Mouse (Mus musculus): ENCODE measurements around the gene Ptcd1. TPM values are rescaled to one million over a fixed set of nuclear protein-coding genes. Genes with fewer than 3 reads are reported as not detected.

The Ptcd1 gene
- polyA plus RNA-seq, 1 experiment: not detected

GRCm38 (mm10) chr5:145203936-145204691 lies 37.2 kb upstream of the Ptcd1 start, which contains the start of gene Zkscan5:
Gene Zkscan5 (plus strand): TSS chr5:145204562.
- peak within 1 kb of the TSS; percentile 98 for H3K27ac ChIP-seq (ENCODE audit: insufficient read depth, low read depth, low read length)
- WGBS: under 1% methylated on average over 22 of the region's 22 CpGs
- TF ChIP-seq POLR2A (IDR thresholded peaks at IDR 0.05; ENCODE audit: insufficient read depth, low read depth, low read length) (peak; percentile 65; the same call in 1 of the 2 replicates), CTCF (IDR thresholded peaks at IDR 0.05; ENCODE audit: insufficient read depth, low read depth, low read length) (no peak)
- peak within 1 kb of the TSS; percentile 88 for H3K4me3 ChIP-seq (ENCODE audit: insufficient read depth, low read depth, low read length)
- peaks cover 14% of the 10 kb centered on the region for H3K4me1 ChIP-seq (ENCODE audit: control insufficient read depth, insufficient read depth, low read length)

DNA sequence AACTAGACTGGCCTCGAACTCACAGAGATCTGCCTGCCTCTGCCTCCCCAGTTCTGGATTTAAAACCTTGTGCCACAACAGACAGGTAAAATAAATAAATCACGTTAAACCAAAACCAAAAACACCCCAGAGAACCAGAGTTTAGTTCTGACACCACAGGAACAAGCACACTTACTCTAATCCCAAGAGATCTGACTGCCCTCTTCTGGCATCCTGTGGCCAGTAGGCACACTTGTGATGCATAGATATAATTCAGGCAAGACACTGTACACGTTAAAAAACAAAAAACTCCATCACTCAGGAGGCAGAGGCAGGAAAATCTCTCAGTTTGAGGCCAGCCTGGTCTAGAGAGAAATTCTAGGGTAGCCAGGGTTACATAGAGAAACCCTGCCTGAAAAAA lies 35.5 kb upstream of the Ptcd1 start:
- 47% methylated on average over 3 of the region's 3 CpGs for WGBS
- no peak overlapping the region for H3K27ac ChIP-seq (ENCODE audit: insufficient read depth, low read depth, low read length)
- H3K4me1 ChIP-seq (ENCODE audit: control insufficient read depth, insufficient read depth, low read length): peaks cover 14% of the 10 kb centered on the region
- TF ChIP-seq CTCF (IDR thresholded peaks at IDR 0.05; ENCODE audit: insufficient read depth, low read depth, low read length) (no peak), POLR2A (IDR thresholded peaks at IDR 0.05; ENCODE audit: insufficient read depth, low read depth, low read length) (no peak)
- no peak overlapping the region for H3K4me3 ChIP-seq (ENCODE audit: insufficient read depth, low read depth, low read length)

GRCm38 (mm10) chr5:145201321-145201991 lies 34.5 kb upstream of the Ptcd1 start, which contains the start of gene Zkscan14:
Gene Zkscan14 (minus strand): TSS chr5:145201868.
- peaks cover 14% of the 10 kb centered on the region for H3K4me1 ChIP-seq (ENCODE audit: control insufficient read depth, insufficient read depth, low read length)
- TF ChIP-seq POLR2A (IDR thresholded peaks at IDR 0.05; ENCODE audit: insufficient read depth, low read depth, low read length) (peak; percentile 35; the same call in 1 of the 2 replicates), CTCF (IDR thresholded peaks at IDR 0.05; ENCODE audit: insufficient read depth, low read depth, low read length) (no peak)
- H3K27ac ChIP-seq (ENCODE audit: insufficient read depth, low read depth, low read length): peak within 1 kb of the TSS; percentile 77
- WGBS: 2% methylated on average over 37 of the region's 37 CpGs
- H3K4me3 ChIP-seq (ENCODE audit: insufficient read depth, low read depth, low read length): peak within 1 kb of the TSS; percentile 83

GRCm38 (mm10) chr5:145200387-145200786 lies 33.5 kb upstream of the Ptcd1 start:
- H3K4me3 ChIP-seq (ENCODE audit: insufficient read depth, low read depth, low read length): no peak overlapping the region
- WGBS: 75% methylated on average over 7 of the region's 7 CpGs
- no peak for TF ChIP-seq CTCF (IDR thresholded peaks at IDR 0.05; ENCODE audit: insufficient read depth, low read depth, low read length)
- TF ChIP-seq POLR2A (IDR thresholded peaks at IDR 0.05; ENCODE audit: insufficient read depth, low read depth, low read length): no peak
- no peak overlapping the region for H3K27ac ChIP-seq (ENCODE audit: insufficient read depth, low read depth, low read length)
- peaks cover 11% of the 10 kb centered on the region for H3K4me1 ChIP-seq (ENCODE audit: control insufficient read depth, insufficient read depth, low read length)

DNA sequence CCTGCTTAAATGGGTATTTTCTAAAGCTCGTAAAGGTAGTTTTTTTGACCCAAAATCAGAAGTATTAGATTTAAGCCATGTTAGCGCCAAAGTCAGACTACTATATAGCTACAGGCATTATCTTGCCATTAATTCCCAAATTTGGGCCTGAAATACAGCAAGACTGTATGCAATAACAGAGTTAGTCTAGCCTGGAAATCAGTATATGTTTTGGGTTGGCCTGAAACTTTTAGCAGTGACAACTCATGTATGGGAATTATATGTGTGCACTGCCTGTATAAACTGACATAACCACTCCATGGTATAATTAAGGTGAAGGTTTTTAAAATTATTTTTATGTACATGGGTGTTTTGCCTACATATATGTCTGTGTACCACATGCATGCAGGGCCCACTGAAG lies 25.1 kb upstream of the Ptcd1 start, which contains the start of gene Atp5j2:
TSS of gene Atp5j2 (minus strand) at position 101 of the 400 bp plus-strand sequence.
- 75% methylated on average over 2 of the region's 2 CpGs for WGBS
- H3K4me1 ChIP-seq (ENCODE audit: control insufficient read depth, insufficient read depth, low read length): peaks cover 9% of the 10 kb centered on the region
- no peak for TF ChIP-seq CTCF (IDR thresholded peaks at IDR 0.05; ENCODE audit: insufficient read depth, low read depth, low read length)
- H3K27ac ChIP-seq (ENCODE audit: insufficient read depth, low read depth, low read length): peak within 1 kb of the TSS; percentile 89
- H3K4me3 ChIP-seq (ENCODE audit: insufficient read depth, low read depth, low read length): peak within 1 kb of the TSS; percentile 97

GRCm38 (mm10) chr5:145190875-145191798 lies 24.2 kb upstream of the Ptcd1 start:
- under 1% methylated on average over 41 of the region's 41 CpGs for WGBS
- H3K27ac ChIP-seq (ENCODE audit: insufficient read depth, low read depth, low read length): peak overlapping the region; percentile 89
- peak; percentile 71 for TF ChIP-seq POLR2A (IDR thresholded peaks at IDR 0.05; ENCODE audit: insufficient read depth, low read depth, low read length)
- no peak for TF ChIP-seq CTCF (IDR thresholded peaks at IDR 0.05; ENCODE audit: insufficient read depth, low read depth, low read length)
- peaks cover 9% of the 10 kb centered on the region for H3K4me1 ChIP-seq (ENCODE audit: control insufficient read depth, insufficient read depth, low read length)
- peak overlapping the region; percentile 97 for H3K4me3 ChIP-seq (ENCODE audit: insufficient read depth, low read depth, low read length)

DNA sequence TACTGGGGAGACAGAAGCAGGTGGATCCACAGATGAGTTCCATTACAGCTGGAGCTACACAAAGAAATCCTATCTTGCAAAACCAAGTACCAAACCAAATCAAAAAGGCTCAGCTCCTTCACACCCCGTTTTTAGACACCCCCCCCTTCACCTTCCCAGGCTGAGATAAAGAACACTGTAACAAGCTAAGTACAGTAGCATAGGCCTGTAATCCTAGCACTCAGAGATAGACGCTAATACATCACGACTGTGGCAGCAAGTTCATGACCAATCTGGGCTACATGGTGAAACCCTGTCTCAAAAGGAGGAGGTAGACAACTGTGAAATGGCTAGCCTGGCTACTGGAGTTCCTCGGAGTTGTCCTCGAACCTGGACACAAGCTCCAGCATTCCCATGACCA lies 23.5 kb upstream of the Ptcd1 start:
- TF ChIP-seq CTCF (IDR thresholded peaks at IDR 0.05; ENCODE audit: insufficient read depth, low read depth, low read length) (no peak), POLR2A (IDR thresholded peaks at IDR 0.05; ENCODE audit: insufficient read depth, low read depth, low read length) (no peak)
- 23% methylated on average over 5 of the region's 5 CpGs for WGBS
- Histone ChIP-seq H3K4me3 (ENCODE audit: insufficient read depth, low read depth, low read length) (peak overlapping the region; percentile 97), H3K27ac (ENCODE audit: insufficient read depth, low read depth, low read length) (peak overlapping the region; percentile 89), H3K4me1 (ENCODE audit: control insufficient read depth, insufficient read depth, low read length) (peaks cover 9% of the 10 kb centered on the region)

- no peak for TF ChIP-seq POLR2A (IDR thresholded peaks at IDR 0.05; ENCODE audit: insufficient read depth, low read depth, low read length)
- TF ChIP-seq CTCF (IDR thresholded peaks at IDR 0.05; ENCODE audit: insufficient read depth, low read depth, low read length): no peak
- 88% methylated on average over 6 of the region's 6 CpGs for WGBS
- Histone ChIP-seq H3K27ac (ENCODE audit: insufficient read depth, low read depth, low read length) (no peak overlapping the region), H3K4me3 (ENCODE audit: insufficient read depth, low read depth, low read length) (no peak overlapping the region), H3K4me1 (ENCODE audit: control insufficient read depth, insufficient read depth, low read length) (peaks cover 9% of the 10 kb centered on the region)
These were observed 22.5 kb upstream of the Ptcd1 start for GRCm38 (mm10) chr5:145189416-145189815.
